ENCODE assay signal across 34 mouse cellular contexts in the genomic region with DNA sequence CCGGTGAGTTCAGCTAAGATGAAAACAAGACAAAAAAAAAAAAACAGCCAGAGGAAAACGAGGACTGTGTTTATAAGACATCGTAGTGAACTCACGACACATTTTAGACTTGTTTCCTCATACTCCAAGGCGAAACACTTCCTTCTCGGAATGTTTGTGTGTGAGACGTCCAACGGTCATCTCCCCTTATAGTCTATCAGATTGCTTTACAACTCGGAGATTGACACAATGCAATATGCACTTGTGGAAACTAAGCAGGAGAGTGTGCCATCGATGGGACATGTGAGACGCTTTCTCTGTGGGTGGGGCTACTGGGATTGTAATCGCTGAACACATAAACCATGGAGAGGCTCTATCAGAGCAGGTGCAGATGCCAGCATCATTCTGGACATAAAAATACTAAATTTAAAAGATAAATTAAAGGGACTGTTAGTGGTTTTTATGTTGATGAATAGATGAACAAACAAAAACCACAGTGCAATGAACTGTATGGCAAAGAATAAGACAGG. TPM values are rescaled to one million over a fixed set of nuclear protein-coding genes. Genes with fewer than 3 reads are reported as not detected.
A peak's percentile ranks its signal among the peaks of the same experiment; 100 is the strongest.
DNase-seq lines count a peak whose midpoint lies in the region; ATAC-seq lines count a peak whose summit lies in the region.
"Had no signal": no experiment of that assay in that cellular context is flagged by ENCODE, and none has a peak within 500 bp of the region (broad histone marks: within the 10 kb centered on the region; RNA-seq: fewer than 3 reads in every experiment).

No protein-coding gene starts in this region.

- H3K4me3 ChIP-seq in liver, embryonic 15.5 days (replicated peaks): no peak overlapping the region
- H3K4me3 ChIP-seq in heart, embryonic 10.5 days: no peak overlapping the region
- H3K4me3 ChIP-seq: embryonic facial prominence, embryonic 12.5 days; forebrain, embryonic 10.5 days; heart, adult 2 months; heart, embryonic 13.5 days; hindbrain, embryonic 10.5 days; hindbrain, embryonic 15.5 days; left cerebral cortex, adult 2 months; limb, embryonic 12.5 days; midbrain, embryonic 15.5 days; neural tube, embryonic 15.5 days had no signal

- 35% methylated on average over 12 of the region's 12 CpGs for WGBS in large intestine, adult 2 months
- 67% methylated on average over 12 of the region's 12 CpGs for WGBS in liver, embryonic 15.5 days (ENCODE audit: insufficient replicate concordance)
- WGBS in heart, embryonic 10.5 days: 88% methylated on average over 12 of the region's 12 CpGs

- no peak overlapping the region for H3K9ac ChIP-seq in liver, embryonic 15.5 days
- H3K9ac ChIP-seq: embryonic facial prominence, embryonic 12.5 days; heart, embryonic 13.5 days; hindbrain, embryonic 15.5 days; limb, embryonic 12.5 days; midbrain, embryonic 15.5 days; neural tube, embryonic 15.5 days had no signal

- ATAC-seq in erythroid progenitor cell, adult 5-6 weeks (replicated peaks; ENCODE audit: low FRiP score, poor library complexity, severe bottlenecking): 0 out of 2 replicates have a peak, but pooled peaks have one; percentile 53
- peak; percentile 54; the same call in 1 of the 2 replicates for ATAC-seq in liver, embryonic 15.5 days (ENCODE audit: insufficient read depth)
- ATAC-seq: CD4-positive, CD25-positive, alpha-beta regulatory T cell, adult 4 months; forebrain, embryonic 16.5 days; inflammation-experienced regulatory T-cells, adult 6 months; lung, postnatal 0 days; midbrain, embryonic 15.5 days had no signal

- peak overlapping the region; percentile 16; the same call in 1 of the 2 replicates for H3K4me2 ChIP-seq in liver, embryonic 15.5 days
- H3K4me2 ChIP-seq: embryonic facial prominence, embryonic 12.5 days; heart, embryonic 13.5 days; hindbrain, embryonic 15.5 days; limb, embryonic 12.5 days; midbrain, embryonic 15.5 days; neural tube, embryonic 15.5 days had no signal

- H3K4me1 ChIP-seq in liver, embryonic 15.5 days (replicated peaks): peaks cover 15% of the 10 kb centered on the region
- H3K4me1 ChIP-seq in heart, embryonic 10.5 days: peaks cover 7% of the 10 kb centered on the region; the same call in 1 of the 2 replicates
- H3K4me1 ChIP-seq: embryonic facial prominence, embryonic 12.5 days had no signal

- no peaks in the 10 kb centered on the region for H3K9me3 ChIP-seq in liver, embryonic 15.5 days (replicated peaks)
- H3K9me3 ChIP-seq in heart, embryonic 10.5 days: no peaks in the 10 kb centered on the region
- H3K9me3 ChIP-seq: embryonic facial prominence, embryonic 12.5 days; forebrain, embryonic 10.5 days; heart, embryonic 13.5 days; hindbrain, embryonic 10.5 days; hindbrain, embryonic 15.5 days; limb, embryonic 12.5 days; midbrain, embryonic 15.5 days; neural tube, embryonic 15.5 days had no signal

- no peaks in the 10 kb centered on the region for H3K36me3 ChIP-seq in liver, embryonic 15.5 days (replicated peaks)
- H3K36me3 ChIP-seq in heart, embryonic 10.5 days: no peaks in the 10 kb centered on the region
- H3K36me3 ChIP-seq: embryonic facial prominence, embryonic 12.5 days; forebrain, embryonic 10.5 days; heart, embryonic 13.5 days; hindbrain, embryonic 10.5 days; hindbrain, embryonic 15.5 days; limb, embryonic 12.5 days; midbrain, embryonic 15.5 days; neural tube, embryonic 15.5 days had no signal

- H3K27ac ChIP-seq in liver, embryonic 15.5 days (replicated peaks): 0 out of 2 replicates have a peak overlapping the region, but pooled peaks have one; percentile 38
- H3K27ac ChIP-seq in heart, embryonic 10.5 days: no peak overlapping the region
- H3K27ac ChIP-seq: embryonic facial prominence, embryonic 12.5 days; forebrain, embryonic 10.5 days; heart, adult 2 months; heart, embryonic 13.5 days; hindbrain, embryonic 10.5 days; hindbrain, embryonic 15.5 days; left cerebral cortex, adult 2 months; limb, embryonic 12.5 days; midbrain, embryonic 15.5 days; neural tube, embryonic 15.5 days; stomach, postnatal 0 days had no signal

- H3K27me3 ChIP-seq in liver, embryonic 15.5 days: no peaks in the 10 kb centered on the region
- no peaks in the 10 kb centered on the region; the same call in 1 of the 2 replicates for H3K27me3 ChIP-seq in heart, embryonic 10.5 days (ENCODE audit: insufficient read depth, poor library complexity, severe bottlenecking)
- H3K27me3 ChIP-seq: heart, embryonic 13.5 days; hindbrain, embryonic 15.5 days; limb, embryonic 12.5 days; midbrain, embryonic 15.5 days; neural tube, embryonic 15.5 days had no signal

- peak; percentile 75 for DNase-seq in large intestine, adult 2 months (ENCODE audit: low read depth, low spot score)
- no peak for DNase-seq in spleen, adult 12 weeks (ENCODE audit: low spot score)
- DNase-seq in heart, embryonic 10.5 days (ENCODE audit: low spot score): no peak
- no peak for DNase-seq in layer of hippocampus, postnatal 25 days (ENCODE audit: extremely low spot score in 1 of 2, low spot score in 1 of 2)
- no peak for DNase-seq in heart, postnatal 4 days
- DNase-seq: adrenal gland, postnatal 36 days; cerebellum, adult 8-10 months; embryo, embryonic 11 days; heart, adult 2 months; heart, postnatal 10 days; kidney, adult 9 months; kidney, postnatal 10 days; lung, adult 18-20 months; lung, postnatal 4 days; right cerebral cortex, postnatal 14 days; thymus, adult 18-20 months; thymus, postnatal 36 days had no signal

RNA-seq across cellular contexts. Expression of a gene that starts 48.8 kb away (rescaled TPM):
- not detected in 2 replicates for total RNA-seq in erythroid progenitor cell, adult 5-6 weeks (2015; ENCODE audit: low replicate concordance)
- total RNA-seq in erythroid progenitor cell, adult 5-6 weeks (2017; ENCODE audit: low replicate concordance): not detected in 2 replicates
- polyA plus RNA-seq in large intestine, adult 2 months (2012; rRNA removed): 0.84 and 1.6 TPM in 2 replicates
- polyA plus RNA-seq in liver, embryonic 15.5 days (2015; fragmentation: Nextera tagmentation; extraction: Ambion mirVana): 589 and 735 TPM in 2 replicates
- 0.36 TPM in 1 of 2 replicates, not detected in the other for polyA plus RNA-seq in heart, embryonic 10.5 days (2016; fragmentation: Nextera tagmentation; extraction: Ambion mirVana)
- total RNA-seq in layer of hippocampus, postnatal 25 days (2021): 1 to 10 TPM; 1.2 to 1.5 TPM
- total RNA-seq in heart, postnatal 4 days (2021): under 1 TPM in 1 of 2 experiments, not detected in 1; 0.24 TPM
- total RNA-seq: heart, adult 2 months had no signal
- polyA plus RNA-seq: CD4-positive, CD25-positive, alpha-beta regulatory T cell, adult 4 months; forebrain, embryonic 10.5 days; hindbrain, embryonic 10.5 days; inflammation-experienced regulatory T-cells, adult 6 months; limb, embryonic 12.5 days; spleen, adult 2 months had no signal

RNA-seq across cellular contexts. Expression of a gene that starts 49.4 kb away (rescaled TPM):
- total RNA-seq in erythroid progenitor cell, adult 5-6 weeks (2015; ENCODE audit: low replicate concordance): 2.9 and 14.3 TPM in 2 replicates
- total RNA-seq in erythroid progenitor cell, adult 5-6 weeks (2017; ENCODE audit: low replicate concordance): 0.30 and 0.77 TPM in 2 replicates
- polyA plus RNA-seq in large intestine, adult 2 months (2012; rRNA removed): 14.7 and 25.1 TPM in 2 replicates
- 2.5 and 2.6 TPM in 2 replicates for polyA plus RNA-seq in liver, embryonic 15.5 days (2015; fragmentation: Nextera tagmentation; extraction: Ambion mirVana)
- polyA plus RNA-seq in heart, embryonic 10.5 days (2016; fragmentation: Nextera tagmentation; extraction: Ambion mirVana): 9.2 and 11.3 TPM in 2 replicates
- total RNA-seq in layer of hippocampus, postnatal 25 days (2021): 100 to 1,000 TPM; 211 to 215 TPM
- total RNA-seq in heart, postnatal 4 days (2021): 10 to 100 TPM; 52.2 to 57.1 TPM
